Mouse (Mus musculus): ENCODE results near the gene Arhgap30. TPM values are rescaled to one million over a fixed set of nuclear protein-coding genes. Genes with fewer than 3 reads are reported as not detected.

The Arhgap30 gene
- total and polyA plus RNA-seq, 2 experiments from 2014 or later = 0.75 to 0.82 TPM

- no peak for TF ChIP-seq CTCF (IDR thresholded peaks at IDR 0.05)
- whole genome bisulfite sequencing = 8% methylated on average over 26 of the region's 26 CpGs
- H3K4me1 ChIP-seq (ENCODE audit: insufficient read depth, low read length) = 0 out of 2 replicates have a peak, but pooled peaks cover 4% of the 10 kb centered on the region
- H3K27me3 ChIP-seq (ENCODE audit: insufficient read depth, low read length) = no peaks in the 10 kb centered on the region
- peak overlapping the region; percentile 68 for H3K9ac ChIP-seq (replicated peaks; ENCODE audit: low read length, poor library complexity, severe bottlenecking)
- peak overlapping the region; percentile 50 for H3K4me3 ChIP-seq (ENCODE audit: low read depth, low read length)
- ATAC-seq (ENCODE audit: low FRiP score) (peak; percentile 48; the same call in 1 of the 2 replicates), DNase-seq (ENCODE audit: low spot score) (no peak)
- peak overlapping the region; percentile 77 for H3K27ac ChIP-seq (ENCODE audit: low read depth, low read length)
- peak overlapping the region; percentile 83 for H3K4me2 ChIP-seq (ENCODE audit: low read depth, low read length, poor library complexity, severe bottlenecking)
- H3K9me3 ChIP-seq (ENCODE audit: low read length) = peaks cover 3% of the 10 kb centered on the region; the same call in 1 of the 2 replicates
- peaks cover 14% of the 10 kb centered on the region for H3K36me3 ChIP-seq (ENCODE audit: insufficient read depth, low read length)
Observed at GRCm38 (mm10) chr1:171360253-171360652, 28.5 kb upstream of the Arhgap30 start.

GRCm38 (mm10) chr1:171360656-171361055 lies 28.1 kb upstream of the Arhgap30 start, which contains the start of gene Klhdc9:
Klhdc9 (minus strand) TSS chr1:171360798.
- ATAC-seq (ENCODE audit: low FRiP score) = peak; percentile 98
- Histone ChIP-seq H3K9ac (replicated peaks; ENCODE audit: low read length, poor library complexity, severe bottlenecking) (peak within 1 kb of the TSS; percentile 71), H3K36me3 (ENCODE audit: insufficient read depth, low read length) (peaks cover 14% of the 10 kb centered on the region), H3K4me1 (ENCODE audit: insufficient read depth, low read length) (0 out of 2 replicates have a peak, but pooled peaks cover 4% of the 10 kb centered on the region), H3K4me2 (ENCODE audit: low read depth, low read length, poor library complexity, severe bottlenecking) (peak within 1 kb of the TSS; percentile 83), H3K27ac (ENCODE audit: low read depth, low read length) (peak within 1 kb of the TSS; percentile 77), H3K27me3 (ENCODE audit: insufficient read depth, low read length) (no peaks in the 10 kb centered on the region), H3K4me3 (ENCODE audit: low read depth, low read length) (peak within 1 kb of the TSS; percentile 50), H3K9me3 (ENCODE audit: low read length) (peaks cover 3% of the 10 kb centered on the region; the same call in 1 of the 2 replicates)
- no peak for TF ChIP-seq CTCF (IDR thresholded peaks at IDR 0.05)
- 2% methylated on average over 21 of the region's 21 CpGs for WGBS
- peak; percentile 99 for DNase-seq (ENCODE audit: low spot score)

GRCm38 (mm10) chr1:171361106-171362103 lies 27.3 kb upstream of the Arhgap30 start:
- TF ChIP-seq CTCF (IDR thresholded peaks at IDR 0.05) = peak; percentile 97
- 28% methylated on average over 16 of the region's 16 CpGs for WGBS
- Histone ChIP-seq H3K27ac (ENCODE audit: low read depth, low read length) (peak overlapping the region; percentile 77), H3K4me1 (ENCODE audit: insufficient read depth, low read length) (0 out of 2 replicates have a peak, but pooled peaks cover 4% of the 10 kb centered on the region), H3K9me3 (ENCODE audit: low read length) (peaks cover 3% of the 10 kb centered on the region; the same call in 1 of the 2 replicates), H3K4me2 (ENCODE audit: low read depth, low read length, poor library complexity, severe bottlenecking) (peak overlapping the region; percentile 83), H3K27me3 (ENCODE audit: insufficient read depth, low read length) (no peaks in the 10 kb centered on the region), H3K4me3 (ENCODE audit: low read depth, low read length) (peak overlapping the region; percentile 50), H3K9ac (replicated peaks; ENCODE audit: low read length, poor library complexity, severe bottlenecking) (peak overlapping the region; percentile 71), H3K36me3 (ENCODE audit: insufficient read depth, low read length) (peaks cover 14% of the 10 kb centered on the region)
- DNase-seq (ENCODE audit: low spot score) (peak; percentile 90), ATAC-seq (ENCODE audit: low FRiP score) (peak; percentile 75)

- DNase-seq (ENCODE audit: low spot score) = no peak
Observed at GRCm38 (mm10) chr1:171365934-171366333, 22.8 kb upstream of the Arhgap30 start.

GRCm38 (mm10) chr1:171369845-171370556 lies 18.8 kb upstream of the Arhgap30 start, which contains the start of gene Nectin4:
Nectin4 (plus strand) TSS chr1:171370099.
- H3K9me3 ChIP-seq (ENCODE audit: low read length) = no peaks in the 10 kb centered on the region
- no peak within 1 kb of the TSS for H3K4me3 ChIP-seq (ENCODE audit: low read depth, low read length)
- no peaks in the 10 kb centered on the region; the same call in 1 of the 2 replicates for H3K27me3 ChIP-seq (ENCODE audit: insufficient read depth, low read length)
- DNase-seq (ENCODE audit: low spot score) (no peak), ATAC-seq (ENCODE audit: low FRiP score) (no peak)
- no peak within 1 kb of the TSS for H3K4me2 ChIP-seq (ENCODE audit: low read depth, low read length, poor library complexity, severe bottlenecking)
- no peak within 1 kb of the TSS for H3K9ac ChIP-seq (replicated peaks; ENCODE audit: low read length, poor library complexity, severe bottlenecking)
- WGBS = 36% methylated on average over 20 of the region's 20 CpGs
- TF ChIP-seq CTCF (IDR thresholded peaks at IDR 0.05) = no peak
- no peak within 1 kb of the TSS for H3K27ac ChIP-seq (ENCODE audit: low read depth, low read length)
- no peaks in the 10 kb centered on the region for H3K36me3 ChIP-seq (ENCODE audit: insufficient read depth, low read length)
- H3K4me1 ChIP-seq (ENCODE audit: insufficient read depth, low read length) = no peaks in the 10 kb centered on the region

More at GRCm38 (mm10) chr1:171365934-171366333, 22.8 kb upstream of the Arhgap30 start:
- TF ChIP-seq CTCF (IDR thresholded peaks at IDR 0.05) = no peak
- Histone ChIP-seq H3K27me3 (ENCODE audit: insufficient read depth, low read length) (no peaks in the 10 kb centered on the region), H3K27ac (ENCODE audit: low read depth, low read length) (no peak overlapping the region), H3K4me3 (ENCODE audit: low read depth, low read length) (no peak overlapping the region), H3K36me3 (ENCODE audit: insufficient read depth, low read length) (no peaks in the 10 kb centered on the region), H3K9me3 (ENCODE audit: low read length) (no peaks in the 10 kb centered on the region), H3K4me1 (ENCODE audit: insufficient read depth, low read length) (0 out of 2 replicates have a peak, but pooled peaks cover 4% of the 10 kb centered on the region), H3K4me2 (ENCODE audit: low read depth, low read length, poor library complexity, severe bottlenecking) (no peak overlapping the region), H3K9ac (replicated peaks; ENCODE audit: low read length, poor library complexity, severe bottlenecking) (no peak overlapping the region)
- no peak for ATAC-seq (ENCODE audit: low FRiP score)
- WGBS = 59% methylated on average over 7 of the region's 7 CpGs

All from midbrain, postnatal 0 days (tissue).